Mouse (Mus musculus) midbrain, postnatal 0 days (tissue): ENCODE measurements around the gene Tfpt. TPM values are rescaled to one million over a fixed set of nuclear protein-coding genes. Genes with fewer than 3 reads are reported as not detected.
A peak's percentile ranks its signal among the peaks of the same experiment; 100 is the strongest.
"Not testable (repeated sequence)": the region's sequence is repeated elsewhere in the genome, so short reads cannot be mapped to it uniquely, and the experiment has no call there.

Experiments used
- ATAC-seq: fragments of 200-750 bp; cut with Nextera tagmentation; 2 replicates; pipeline ENCODE4 v1.8.0; 2017; ENCODE audit warnings: moderate number of reproducible peaks, mild to moderate bottlenecking, moderate TSS enrichment, moderate library complexity; ENCODE audit not compliant: low FRiP score
- DNase-seq: peaks from one replicate; pipeline ENCODE4 v3.0.0-alpha.2; 2015; ENCODE audit warnings: low spot score
- H3K27ac ChIP-seq: fragments of 300-500 bp; sonication (generic); 2 replicates; pipeline ENCODE4 v1.5.1; 2014; ENCODE audit warnings: low read depth, mild to moderate bottlenecking, low read length, mixed read lengths
- H3K27me3 ChIP-seq: fragments of 300-500 bp; sonication (generic); 2 replicates; pipeline ENCODE4 v1.6.1; 2014; ENCODE audit warnings: low read length, control low read depth, mixed read lengths; ENCODE audit not compliant: insufficient read depth
- H3K36me3 ChIP-seq: fragments of 300-500 bp; sonication (generic); 2 replicates; pipeline ENCODE4 v1.6.1; 2014; ENCODE audit warnings: low read length, control low read depth, mixed read lengths; ENCODE audit not compliant: insufficient read depth
- H3K4me1 ChIP-seq: fragments of 300-500 bp; sonication (generic); 2 replicates; pipeline ENCODE4 v1.6.1; 2014; ENCODE audit warnings: mild to moderate bottlenecking, control low read depth, antibody characterized with exemption, low read length, mixed read lengths; ENCODE audit not compliant: insufficient read depth
- H3K4me2 ChIP-seq: fragments of 300-500 bp; sonication (generic); 2 replicates; pipeline ENCODE4 v1.6.1; 2014; ENCODE audit warnings: low read depth, mild to moderate bottlenecking, low read length, mixed read lengths; ENCODE audit not compliant: poor library complexity, severe bottlenecking
- H3K4me3 ChIP-seq: fragments of 300-500 bp; sonication (generic); 2 replicates; pipeline ENCODE4 v1.5.1; 2014; ENCODE audit warnings: low read depth, mild to moderate bottlenecking, low read length, moderate library complexity
- H3K9ac ChIP-seq: fragments of 300-500 bp; sonication (generic); replicated peaks from 2 replicates; pipeline ENCODE4 v1.6.1; 2014; ENCODE audit warnings: mild to moderate bottlenecking, low read length, moderate library complexity, mixed read lengths; ENCODE audit not compliant: poor library complexity, severe bottlenecking
- H3K9me3 ChIP-seq: fragments of 300-500 bp; sonication (generic); 2 replicates; pipeline ENCODE4 v1.6.1; 2016; ENCODE audit warnings: low read length, control low read depth
- CTCF ChIP-seq: IDR thresholded peaks from 2 replicates; pipeline ENCODE4 v1.5.1; 2016; ENCODE audit warnings: antibody characterized with exemption, mild to moderate bottlenecking
- WGBS: fragments of 180-500 bp; shearing (Covaris S2); extraction: QIAGEN DNeasy Blood & Tissue Kit; methylation state at CpG from one replicate; pipeline ENCODE4 v1.1.7; 2014; 5-methylcytosine and 5-hydroxymethylcytosine counted together
- polyA plus RNA-seq: library from polyadenylated mRNA; unstranded; fragments of >200 nt; fragmentation: Nextera tagmentation; extraction: Ambion mirVana; gene quantifications from 2 replicates; pipeline ENCODE4 v1.2.1, GENCODE M21; 2015
- total RNA-seq: library from RNA; depleted of rRNA; stranded (reverse); fragments of >200 nt; gene quantifications from 2 replicates; pipeline ENCODE4 v1.2.3, GENCODE M21; 2014

Tfpt gene
- total and polyA plus RNA-seq, 2 experiments from 2014 or later, result 30.7 to 35.6 TPM

- Histone ChIP-seq H3K4me2 (no peak overlapping the region), H3K27ac (no peak overlapping the region), H3K36me3 (no peaks in the 10 kb centered on the region), H3K4me1 (no peaks in the 10 kb centered on the region), H3K9me3 (no peaks in the 10 kb centered on the region), H3K9ac (no peak overlapping the region), H3K4me3 (no peak overlapping the region), H3K27me3 (no peaks in the 10 kb centered on the region)
- 87% methylated on average over 6 of the region's 6 CpGs for whole genome bisulfite sequencing
- no peak for DNase-seq
- ATAC-seq, result no peak
- no peak for TF ChIP-seq CTCF
These were observed 22.3 kb downstream of the Tfpt start for GRCm38 (mm10) chr7:3607391-3607790.

GRCm38 (mm10) chr7:3606798-3607197 lies 22.9 kb downstream of the Tfpt start:
- TF ChIP-seq CTCF, result peak; percentile 60
- WGBS, result 17% methylated on average over 2 of the region's 2 CpGs
- Histone ChIP-seq H3K4me3 (no peak overlapping the region), H3K27ac (no peak overlapping the region), H3K36me3 (no peaks in the 10 kb centered on the region), H3K9ac (no peak overlapping the region), H3K4me2 (no peak overlapping the region), H3K9me3 (no peaks in the 10 kb centered on the region), H3K4me1 (no peaks in the 10 kb centered on the region), H3K27me3 (no peaks in the 10 kb centered on the region)
- ATAC-seq (no peak), DNase-seq (peak; percentile 28)

- H3K9me3 ChIP-seq, result no peaks in the 10 kb centered on the region
- ATAC-seq, result 0 out of 2 replicates have a peak, but pooled peaks have one; percentile 27
These were observed 28.6 kb downstream of the Tfpt start for GRCm38 (mm10) chr7:3601119-3601518.

DNA sequence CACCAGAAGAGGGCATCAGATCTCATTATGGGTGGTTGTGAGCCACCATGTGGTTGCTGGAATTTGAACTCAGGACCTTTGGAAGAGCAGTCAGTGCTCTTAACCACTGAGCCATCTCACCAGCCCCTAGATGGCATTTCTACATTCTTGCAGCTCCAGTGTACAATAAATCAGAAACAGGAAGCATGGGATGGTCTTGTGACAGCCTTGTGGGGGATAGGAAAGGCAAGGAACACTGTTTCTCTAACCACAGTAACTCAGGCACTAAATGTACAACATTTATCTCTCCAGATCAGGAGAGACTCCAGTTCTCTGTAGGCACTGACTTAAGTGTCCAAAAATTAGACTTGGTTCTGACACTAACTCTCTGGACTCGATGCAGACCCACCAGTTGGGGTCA lies 32.0 kb downstream of the Tfpt start:
- not testable (repeated sequence) for H3K36me3 ChIP-seq, DNase-seq, H3K4me1 ChIP-seq, H3K27me3 ChIP-seq, H3K4me2 ChIP-seq, H3K4me3 ChIP-seq, H3K9me3 ChIP-seq, H3K9ac ChIP-seq, ATAC-seq, H3K27ac ChIP-seq
- 52% methylated on average over 1 of the region's 1 CpGs for WGBS

More at GRCm38 (mm10) chr7:3601119-3601518, 28.6 kb downstream of the Tfpt start:
- Histone ChIP-seq H3K4me2 (no peak overlapping the region), H3K27ac (no peak overlapping the region), H3K27me3 (no peaks in the 10 kb centered on the region), H3K4me1 (no peaks in the 10 kb centered on the region), H3K36me3 (no peaks in the 10 kb centered on the region), H3K9ac (no peak overlapping the region), H3K4me3 (no peak overlapping the region)
- peak; percentile 94 for TF ChIP-seq CTCF
- DNase-seq, result peak; percentile 84
- 9% methylated on average over 4 of the region's 4 CpGs for WGBS

GRCm38 (mm10) chr7:3595146-3595545 lies 34.6 kb downstream of the Tfpt start:
- Histone ChIP-seq H3K27me3 (no peaks in the 10 kb centered on the region), H3K9me3 (no peaks in the 10 kb centered on the region), H3K4me1 (no peaks in the 10 kb centered on the region), H3K4me2 (no peak overlapping the region), H3K9ac (no peak overlapping the region), H3K27ac (no peak overlapping the region), H3K4me3 (no peak overlapping the region), H3K36me3 (no peaks in the 10 kb centered on the region)
- DNase-seq, result no peak
- no peak for ATAC-seq
- no peak for TF ChIP-seq CTCF
- 17% methylated on average over 9 of the region's 9 CpGs for WGBS

- no peak overlapping the region for H3K4me2 ChIP-seq
- no peaks in the 10 kb centered on the region for H3K4me1 ChIP-seq
- H3K36me3 ChIP-seq, result no peaks in the 10 kb centered on the region
- 29% methylated on average over 5 of the region's 5 CpGs for WGBS
- no peak overlapping the region for H3K4me3 ChIP-seq
- H3K27me3 ChIP-seq, result no peaks in the 10 kb centered on the region
- H3K9ac ChIP-seq, result no peak overlapping the region
- no peak overlapping the region for H3K27ac ChIP-seq
- ATAC-seq, result no peak; the same call in 1 of the 2 replicates
- TF ChIP-seq CTCF, result no peak
- no peak for DNase-seq
- no peaks in the 10 kb centered on the region for H3K9me3 ChIP-seq
These were observed 35.0 kb downstream of the Tfpt start for GRCm38 (mm10) chr7:3594686-3595085.
